8 mouse cellular contexts compared by ENCODE assay signal in the genomic region with DNA sequence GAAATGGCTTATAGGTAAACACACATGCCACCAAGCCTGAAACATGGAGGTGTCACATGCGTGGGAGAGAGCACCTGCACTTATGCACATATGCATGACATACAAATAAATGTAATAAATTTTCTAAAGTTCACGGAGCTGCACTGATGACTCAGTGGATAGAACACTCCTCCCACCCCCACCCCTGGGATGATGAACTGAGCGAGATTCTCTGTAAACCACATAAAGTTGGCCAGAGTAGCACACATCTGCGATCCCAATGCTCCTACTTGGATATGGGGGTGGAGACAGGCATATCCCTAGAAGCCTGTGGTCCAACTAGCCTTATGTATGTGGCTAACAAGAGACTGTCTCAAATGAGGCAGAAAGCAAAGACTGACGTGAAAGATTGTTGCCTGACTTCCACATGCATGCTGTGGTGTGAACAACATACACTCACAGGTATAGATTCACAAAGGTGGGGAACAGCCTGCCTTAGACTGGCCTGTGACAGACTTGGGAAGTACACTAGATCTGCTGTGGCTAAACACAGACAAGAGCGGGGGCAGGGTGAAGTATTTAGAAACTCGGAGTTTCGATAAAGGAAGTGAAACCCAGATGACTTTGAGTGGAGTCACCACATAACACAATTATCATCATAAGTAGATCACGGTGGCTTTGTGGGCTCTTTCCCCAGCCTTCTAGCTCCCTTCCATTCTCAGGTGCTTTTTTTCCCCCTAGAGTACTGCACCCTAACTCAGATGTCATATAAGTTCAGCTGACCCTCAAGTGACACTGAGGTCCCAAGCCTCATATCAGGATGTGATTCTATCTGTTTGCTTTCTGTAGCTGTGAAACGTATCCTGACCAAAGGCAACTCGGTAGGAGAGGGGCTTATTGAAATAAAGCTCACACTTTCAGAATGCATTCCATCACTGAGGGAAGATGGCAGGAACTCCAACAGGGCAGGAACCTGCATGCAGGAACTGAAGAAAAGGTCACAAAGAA. TPM values are rescaled to one million over a fixed set of nuclear protein-coding genes. Genes with fewer than 3 reads are reported as not detected.
DNase-seq lines count a peak whose midpoint lies in the region; ATAC-seq lines count a peak whose summit lies in the region.

No protein-coding gene starts in this region.

- peaks cover 4% of the 10 kb centered on the region for H3K9me3 ChIP-seq in kidney, embryonic 16.5 days (ENCODE audit: low read length)
- H3K9me3 ChIP-seq in intestine, embryonic 15.5 days = no peaks in the 10 kb centered on the region

- peaks cover 10% of the 10 kb centered on the region for H3K36me3 ChIP-seq in kidney, embryonic 16.5 days (ENCODE audit: insufficient read depth, low read length)
- no peaks in the 10 kb centered on the region; the same call in 1 of the 2 replicates for H3K36me3 ChIP-seq in intestine, embryonic 15.5 days
- H3K36me3 ChIP-seq in splenic B cell, adult 2 months (ENCODE audit: control insufficient read depth, insufficient read depth, low read length, poor library complexity, severe bottlenecking) = no peaks in the 10 kb centered on the region

- no peak overlapping the region for H3K4me2 ChIP-seq in kidney, embryonic 16.5 days (replicated peaks; ENCODE audit: low read depth, low read length)
- no peak overlapping the region; the same call in 1 of the 2 replicates for H3K4me2 ChIP-seq in intestine, embryonic 15.5 days (replicated peaks)

- 47% methylated on average over 11 of the region's 11 CpGs for WGBS in kidney, embryonic 16.5 days
- WGBS in intestine, embryonic 15.5 days = 34% methylated on average over 11 of the region's 11 CpGs

- H3K27ac ChIP-seq in kidney, embryonic 16.5 days (ENCODE audit: low read length) = peak overlapping the region; percentile 5; the same call in 1 of the 2 replicates
- peak overlapping the region; percentile 67 for H3K27ac ChIP-seq in intestine, embryonic 15.5 days

- DNase-seq in kidney, adult 9 months = no peak
- DNase-seq in NIH3T3 (ENCODE audit: low read depth) = peak; percentile 93
- peak; percentile 88 for DNase-seq in splenic B cell, adult 2 months (ENCODE audit: low read depth, low spot score)
- DNase-seq in cerebellum, postnatal 14 days = no peak
- no peak for DNase-seq in right cerebral cortex, postnatal 25 days
- DNase-seq in gastrocnemius, postnatal 4 days (ENCODE audit: low spot score in 2 of 2) = no peak

- H3K4me1 ChIP-seq in kidney, embryonic 16.5 days (ENCODE audit: insufficient read depth, low read length) = peaks cover 48% of the 10 kb centered on the region
- H3K4me1 ChIP-seq in intestine, embryonic 15.5 days (replicated peaks) = peaks cover 46% of the 10 kb centered on the region

- no peaks in the 10 kb centered on the region for H3K27me3 ChIP-seq in kidney, embryonic 16.5 days (ENCODE audit: insufficient read depth, low read length)
- H3K27me3 ChIP-seq in intestine, embryonic 15.5 days (replicated peaks) = no peaks in the 10 kb centered on the region
- H3K27me3 ChIP-seq in splenic B cell, adult 2 months (ENCODE audit: control insufficient read depth, insufficient read depth, low read length, poor library complexity, severe bottlenecking) = no peaks in the 10 kb centered on the region

- no peak overlapping the region for H3K4me3 ChIP-seq in kidney, embryonic 16.5 days (ENCODE audit: low read length)
- no peak overlapping the region for H3K4me3 ChIP-seq in intestine, embryonic 15.5 days (replicated peaks)

- no peak overlapping the region for H3K9ac ChIP-seq in kidney, embryonic 16.5 days (replicated peaks; ENCODE audit: low read length)
- H3K9ac ChIP-seq in intestine, embryonic 15.5 days = no peak overlapping the region

- no peak for ATAC-seq in kidney, embryonic 16.5 days (ENCODE audit: low FRiP score, low TSS enrichment)
- peak; percentile 19; the same call in 1 of the 2 replicates for ATAC-seq in intestine, embryonic 15.5 days

RNA-seq across cellular contexts. Expression of gene Igf2r, which starts 13.7 kb away (rescaled TPM):
- 32.1 and 33.6 TPM in 2 replicates for polyA plus RNA-seq in kidney, embryonic 16.5 days (2015; fragmentation: Nextera tagmentation; extraction: Ambion mirVana)
- 37.5 and 38.9 TPM in 2 replicates for polyA plus RNA-seq in intestine, embryonic 15.5 days (2015; fragmentation: Nextera tagmentation; extraction: Ambion mirVana)
- total RNA-seq in gastrocnemius, postnatal 4 days (2021) = 100 to 1,000 TPM; 178 to 206 TPM

Comparison
In these comparisons a context has a peak if more than half of its experiments do, and no peak if none do; other contexts are left out.
1. DNase-seq: peak in NIH3T3 (single experiment) and splenic B cell, adult 2 months (single experiment); none in kidney, adult 9 months (single experiment), cerebellum, postnatal 14 days (0 of 2), right cerebral cortex, postnatal 25 days (single experiment) and gastrocnemius, postnatal 4 days (0 of 2).